Mouse (Mus musculus): ENCODE measurements at regions not wholly inside any gene's neighbourhood (a gene's known extent, or its start where the extent isn't known, plus 50 kb on each side); places are given as distances from the start of the nearest gene placed in this dataset.
A peak's percentile ranks its signal among the peaks of the same experiment; 100 is the strongest.

GRCm38 (mm10) chr1:183504103-183504841 lies 86.3 kb downstream of the Hhipl2 start:
- no peak overlapping the region for H3K4me2 ChIP-seq (replicated peaks)
- H3K4me1 ChIP-seq (replicated peaks), result peaks cover 5% of the 10 kb centered on the region
- H3K4me3 ChIP-seq (replicated peaks), result no peak overlapping the region
- H3K36me3 ChIP-seq, result no peaks in the 10 kb centered on the region
- 67% methylated on average over 14 of the region's 14 CpGs for WGBS
- H3K27me3 ChIP-seq, result no peaks in the 10 kb centered on the region
- H3K9me3 ChIP-seq, result no peaks in the 10 kb centered on the region
- peak; percentile 55; the same call in 1 of the 2 replicates for ATAC-seq
- no peak overlapping the region for H3K9ac ChIP-seq (replicated peaks)
- H3K27ac ChIP-seq, result no peak overlapping the region

GRCm38 (mm10) chr1:183507893-183508292 lies 89.9 kb downstream of the Hhipl2 start:
- Histone ChIP-seq H3K4me1 (replicated peaks) (peaks cover 5% of the 10 kb centered on the region), H3K9ac (replicated peaks) (no peak overlapping the region), H3K36me3 (no peaks in the 10 kb centered on the region), H3K27ac (no peak overlapping the region), H3K4me2 (replicated peaks) (no peak overlapping the region), H3K4me3 (replicated peaks) (no peak overlapping the region), H3K27me3 (no peaks in the 10 kb centered on the region), H3K9me3 (no peaks in the 10 kb centered on the region)
- 84% methylated on average over 2 of the region's 2 CpGs for WGBS
- ATAC-seq, result no peak

- no peaks in the 10 kb centered on the region for H3K4me1 ChIP-seq (replicated peaks)
- no peak overlapping the region for H3K27ac ChIP-seq
- H3K9me3 ChIP-seq, result no peaks in the 10 kb centered on the region
- no peak overlapping the region for H3K4me2 ChIP-seq (replicated peaks)
- no peak overlapping the region for H3K4me3 ChIP-seq (replicated peaks)
- no peaks in the 10 kb centered on the region for H3K27me3 ChIP-seq
- H3K9ac ChIP-seq (replicated peaks), result no peak overlapping the region
- ATAC-seq, result no peak
- 91% methylated on average over 10 of the region's 10 CpGs for WGBS
- no peaks in the 10 kb centered on the region for H3K36me3 ChIP-seq
Measured at GRCm38 (mm10) chr1:183510759-183511158, 92.7 kb downstream of the Hhipl2 start.

DNA sequence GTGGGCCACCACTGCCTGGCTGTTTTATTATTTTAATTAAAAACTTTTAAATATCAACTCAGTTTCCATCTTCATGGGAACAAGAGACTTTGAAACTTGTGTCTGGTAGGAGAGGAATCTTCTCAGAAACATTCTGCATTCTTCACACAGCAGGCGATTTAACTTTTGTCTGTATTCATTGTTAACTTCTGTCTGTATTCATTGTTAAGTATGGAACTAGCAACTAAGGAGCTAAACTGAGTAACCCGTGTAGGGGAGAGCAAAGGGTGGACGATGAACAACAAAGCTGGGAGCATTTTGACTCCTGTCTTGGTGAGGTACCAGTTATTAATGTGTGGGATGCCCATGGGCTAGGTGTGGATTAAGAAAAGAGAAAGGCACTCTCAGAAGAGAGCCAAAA lies 95.9 kb downstream of the Hhipl2 start:
- Histone ChIP-seq H3K4me2 (replicated peaks) (no peak overlapping the region), H3K4me3 (replicated peaks) (no peak overlapping the region), H3K9me3 (no peaks in the 10 kb centered on the region), H3K27me3 (no peaks in the 10 kb centered on the region), H3K4me1 (replicated peaks) (peaks cover 8% of the 10 kb centered on the region), H3K27ac (no peak overlapping the region), H3K36me3 (no peaks in the 10 kb centered on the region), H3K9ac (replicated peaks) (no peak overlapping the region)
- WGBS, result 63% methylated on average over 3 of the region's 3 CpGs
- no peak for ATAC-seq

GRCm38 (mm10) chr1:183514281-183514983 lies 96.4 kb downstream of the Hhipl2 start:
- Histone ChIP-seq H3K27ac (peak overlapping the region; percentile 1; the same call in 1 of the 2 replicates), H3K4me1 (replicated peaks) (peaks cover 9% of the 10 kb centered on the region), H3K4me2 (replicated peaks) (no peak overlapping the region), H3K4me3 (replicated peaks) (no peak overlapping the region), H3K9ac (replicated peaks) (no peak overlapping the region), H3K36me3 (no peaks in the 10 kb centered on the region), H3K9me3 (no peaks in the 10 kb centered on the region), H3K27me3 (no peaks in the 10 kb centered on the region)
- ATAC-seq, result peak; percentile 71
- WGBS, result 70% methylated on average over 15 of the region's 15 CpGs

DNA sequence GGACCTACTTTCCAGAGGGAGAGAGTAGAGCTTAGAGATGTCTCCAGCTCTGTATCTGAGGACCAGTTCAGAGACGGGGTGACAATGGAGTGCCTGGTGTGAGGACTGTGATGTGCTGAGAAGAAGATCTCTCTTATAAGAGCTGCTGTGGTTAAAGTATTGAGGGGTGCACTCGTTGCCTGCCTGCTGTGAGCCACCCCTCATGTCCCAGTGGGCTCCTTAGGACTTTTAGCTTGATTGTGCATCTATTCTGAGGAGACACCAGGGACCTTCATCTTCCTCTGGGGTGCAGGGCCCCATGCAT lies 96.9 kb downstream of the Hhipl2 start:
- 71% methylated on average over 2 of the region's 2 CpGs for WGBS
- ATAC-seq, result 0 out of 2 replicates have a peak, but pooled peaks have one; percentile 14

GRCm38 (mm10) chr1:183516167-183516566 lies 98.2 kb downstream of the Hhipl2 start:
- ATAC-seq, result 0 out of 2 replicates have a peak, but pooled peaks have one; percentile 43
- H3K36me3 ChIP-seq, result no peaks in the 10 kb centered on the region
- no peaks in the 10 kb centered on the region for H3K27me3 ChIP-seq
- H3K9me3 ChIP-seq, result no peaks in the 10 kb centered on the region
- no peak overlapping the region for H3K4me3 ChIP-seq (replicated peaks)
- no peak overlapping the region for H3K4me2 ChIP-seq (replicated peaks)
- no peak overlapping the region for H3K9ac ChIP-seq (replicated peaks)
- no peak overlapping the region for H3K27ac ChIP-seq
- peaks cover 25% of the 10 kb centered on the region for H3K4me1 ChIP-seq (replicated peaks)
- WGBS, result 77% methylated on average over 4 of the region's 4 CpGs

More for the DNA sequence above, 96.9 kb downstream of the Hhipl2 start:
- no peaks in the 10 kb centered on the region for H3K9me3 ChIP-seq
- H3K36me3 ChIP-seq, result no peaks in the 10 kb centered on the region
- 0 out of 2 replicates have a peak overlapping the region, but pooled peaks have one; percentile 1 for H3K27ac ChIP-seq
- peaks cover 14% of the 10 kb centered on the region for H3K4me1 ChIP-seq (replicated peaks)
- no peak overlapping the region for H3K4me2 ChIP-seq (replicated peaks)
- no peak overlapping the region for H3K9ac ChIP-seq (replicated peaks)
- no peak overlapping the region for H3K4me3 ChIP-seq (replicated peaks)
- H3K27me3 ChIP-seq, result no peaks in the 10 kb centered on the region

DNA sequence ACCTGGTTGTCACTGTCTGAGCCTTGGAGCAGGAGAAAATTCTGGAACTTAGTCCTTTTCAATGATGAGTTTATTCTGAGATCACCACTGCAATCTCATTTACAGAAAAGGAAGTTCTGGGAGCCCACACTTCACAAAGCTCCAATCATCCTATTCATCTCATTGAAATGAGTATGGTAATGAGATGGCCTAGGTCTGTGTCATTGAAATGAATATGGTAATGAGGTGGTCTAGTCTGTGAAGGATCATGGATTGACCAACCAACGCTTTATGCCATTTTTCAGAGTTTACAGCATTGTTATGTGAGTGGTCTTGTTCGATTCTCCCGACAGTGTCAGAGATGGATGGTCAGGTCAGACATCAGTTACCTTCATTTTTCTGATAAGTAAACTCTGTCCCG lies 99.2 kb downstream of the Hhipl2 start:
- no peaks in the 10 kb centered on the region for H3K9me3 ChIP-seq
- peaks cover 36% of the 10 kb centered on the region for H3K4me1 ChIP-seq (replicated peaks)
- no peak for ATAC-seq
- H3K27me3 ChIP-seq, result no peaks in the 10 kb centered on the region
- H3K9ac ChIP-seq (replicated peaks), result no peak overlapping the region
- H3K27ac ChIP-seq, result no peak overlapping the region
- H3K4me2 ChIP-seq (replicated peaks), result no peak overlapping the region
- WGBS, result 70% methylated on average over 4 of the region's 4 CpGs
- H3K4me3 ChIP-seq (replicated peaks), result no peak overlapping the region
- no peaks in the 10 kb centered on the region for H3K36me3 ChIP-seq

DNA sequence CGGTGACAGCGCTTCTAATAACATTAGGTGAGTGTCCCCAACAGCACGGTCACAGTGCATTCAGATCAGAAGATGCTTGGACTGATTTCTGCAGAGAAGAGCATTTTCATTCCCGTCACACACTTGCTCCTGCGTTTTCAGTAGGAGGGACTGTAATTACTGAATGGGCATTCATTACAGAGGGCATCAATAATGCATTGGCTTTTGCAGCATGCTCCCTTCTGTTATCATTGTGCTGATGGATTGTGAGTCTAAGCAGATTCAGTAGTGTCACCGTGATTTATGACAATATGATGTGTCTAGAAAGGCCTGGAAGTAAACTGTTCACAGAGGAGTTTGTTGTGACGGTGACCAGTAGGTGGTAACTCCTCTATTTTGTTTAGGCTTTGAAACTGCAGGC lies 103.6 kb downstream of the Hhipl2 start:
- Histone ChIP-seq H3K4me1 (replicated peaks) (peaks cover 39% of the 10 kb centered on the region), H3K9ac (replicated peaks) (no peak overlapping the region), H3K36me3 (no peaks in the 10 kb centered on the region), H3K9me3 (peaks cover 3% of the 10 kb centered on the region; the same call in 1 of the 2 replicates), H3K27me3 (no peaks in the 10 kb centered on the region), H3K27ac (peak overlapping the region; percentile 82), H3K4me2 (replicated peaks) (no peak overlapping the region), H3K4me3 (replicated peaks) (no peak overlapping the region)
- 28% methylated on average over 7 of the region's 7 CpGs for WGBS
- ATAC-seq, result peak; percentile 85

DNA sequence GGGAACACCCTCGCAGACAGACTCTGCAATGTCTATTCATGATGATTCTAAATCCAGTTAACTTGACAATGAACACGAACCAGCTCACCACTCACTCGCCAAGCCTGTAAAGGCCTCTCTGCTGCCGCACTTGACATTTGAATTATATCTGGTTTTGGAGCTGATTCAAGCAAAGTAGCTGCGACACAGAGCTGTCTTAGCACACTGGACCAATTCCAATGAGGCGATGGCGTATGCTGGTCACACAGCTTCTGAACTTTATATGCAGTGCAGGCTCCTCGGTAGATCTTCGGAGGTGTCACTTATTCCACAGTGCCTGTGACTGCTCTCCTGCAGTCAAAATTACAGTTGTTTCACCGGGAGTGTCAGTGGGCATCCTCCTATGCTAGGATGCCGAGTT lies 115.4 kb downstream of the Hhipl2 start:
- Histone ChIP-seq H3K9ac (replicated peaks) (no peak overlapping the region), H3K27ac (no peak overlapping the region), H3K36me3 (no peaks in the 10 kb centered on the region), H3K27me3 (no peaks in the 10 kb centered on the region), H3K4me1 (replicated peaks) (no peaks in the 10 kb centered on the region), H3K4me2 (replicated peaks) (no peak overlapping the region), H3K9me3 (no peaks in the 10 kb centered on the region), H3K4me3 (replicated peaks) (no peak overlapping the region)
- 89% methylated on average over 11 of the region's 11 CpGs for WGBS
- ATAC-seq, result no peak

- WGBS, result 92% methylated on average over 7 of the region's 7 CpGs
- no peak overlapping the region for H3K4me2 ChIP-seq (replicated peaks)
- no peak overlapping the region for H3K27ac ChIP-seq
- peaks cover 4% of the 10 kb centered on the region; the same call in 1 of the 2 replicates for H3K4me1 ChIP-seq (replicated peaks)
- H3K9ac ChIP-seq (replicated peaks), result no peak overlapping the region
- H3K4me3 ChIP-seq (replicated peaks), result no peak overlapping the region
- ATAC-seq, result no peak
- H3K27me3 ChIP-seq, result no peaks in the 10 kb centered on the region
- H3K36me3 ChIP-seq, result no peaks in the 10 kb centered on the region
- H3K9me3 ChIP-seq, result no peaks in the 10 kb centered on the region
Measured at GRCm38 (mm10) chr1:183548752-183549387, 130.9 kb downstream of the Hhipl2 start.

DNA sequence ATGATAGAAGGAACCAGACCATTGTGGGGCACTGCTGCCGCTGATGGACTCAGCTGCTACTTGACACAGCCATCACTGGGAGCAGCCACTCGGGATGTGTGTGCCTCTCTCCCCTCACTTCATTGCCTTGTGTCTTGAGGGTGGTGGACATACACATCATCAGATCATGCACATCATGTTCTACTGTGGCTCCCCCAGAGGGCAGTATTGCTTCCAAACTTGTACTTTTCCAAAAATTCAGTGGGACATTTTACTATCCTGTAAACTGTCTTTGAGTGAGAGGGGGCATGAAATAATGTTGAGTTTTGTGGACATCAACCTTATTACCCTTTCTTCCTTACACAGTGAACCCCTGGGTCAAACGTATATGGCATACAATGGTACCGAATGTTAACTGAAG lies 134.6 kb downstream of the Hhipl2 start:
- Histone ChIP-seq H3K27me3 (no peaks in the 10 kb centered on the region), H3K9ac (replicated peaks) (no peak overlapping the region), H3K4me2 (replicated peaks) (no peak overlapping the region), H3K27ac (no peak overlapping the region), H3K9me3 (no peaks in the 10 kb centered on the region), H3K36me3 (no peaks in the 10 kb centered on the region), H3K4me3 (replicated peaks) (no peak overlapping the region), H3K4me1 (replicated peaks) (peaks cover 4% of the 10 kb centered on the region; the same call in 1 of the 2 replicates)
- WGBS, result 95% methylated on average over 4 of the region's 4 CpGs
- ATAC-seq, result no peak
